Mouse (Mus musculus) mature B cell (primary cell): ENCODE results near the gene Ceacam2.
"Not testable (repeated sequence)": the region's sequence is repeated elsewhere in the genome, so short reads cannot be mapped to it uniquely, and the experiment has no call there.

Experiments used
- in situ Hi-C: fragments of 300-500 bp; cut with MboI; formaldehyde crosslinking; loops from 2 replicates; pipeline ENCODE4 v1.14.3; 2019

Ceacam2 gene

GRCm38 (mm10) chr7:25483133-25483735, 56.4 kb downstream of the Ceacam2 start:
- in situ Hi-C loops: loop anchor here (10.0 kb wide), 1 partner anchor 112 kb away; no protein-coding TSS in a partner anchor

GRCm38 (mm10) chr7:25480791-25481190, 58.9 kb downstream of the Ceacam2 start:
- in situ Hi-C loops: loop anchor here (10.0 kb wide), 1 partner anchor 114 kb away; no protein-coding TSS in a partner anchor

GRCm38 (mm10) chr7:25479440-25479839, 60.2 kb downstream of the Ceacam2 start:
- in situ Hi-C loops: loop anchor here (5.0 kb wide), 1 partner anchor 52 kb away; no protein-coding TSS in a partner anchor

- in situ Hi-C loops: loop anchor here (5.0 kb wide), 1 partner anchor 50 kb away; no protein-coding TSS in a partner anchor
Observed at GRCm38 (mm10) chr7:25477752-25478093, 61.9 kb downstream of the Ceacam2 start.

GRCm38 (mm10) chr7:25477091-25477751, 62.4 kb downstream of the Ceacam2 start, which contains the start of gene Ceacam1:
TSS of gene Ceacam1 (minus strand) at chr7:25477603.
- in situ Hi-C loops: loop anchor here (5.0 kb wide), 1 partner anchor 50 kb away; no protein-coding TSS in a partner anchor

- in situ Hi-C loops: not testable (repeated sequence)
Observed at GRCm38 (mm10) chr7:25471821-25472220, 67.8 kb downstream of the Ceacam2 start.
